Mouse (Mus musculus) right cerebral cortex, postnatal 4 days (tissue): ENCODE measurements at regions not wholly inside any gene's neighbourhood (a gene's known extent, or its start where the extent isn't known, plus 50 kb on each side); places are given as distances from the start of the nearest gene placed in this dataset.
"Not testable (repeated sequence)": the region's sequence is repeated elsewhere in the genome, so short reads cannot be mapped to it uniquely, and the experiment has no call there.

ENCODE experiments used
- DNase-seq: peaks from one replicate; pipeline ENCODE4 v3.0.0-alpha.2; 2022

GRCm38 (mm10) chr12:54516463-54516862 is 139.9 kb downstream of the Sptssa start:
- DNase-seq = no peak

DNA sequence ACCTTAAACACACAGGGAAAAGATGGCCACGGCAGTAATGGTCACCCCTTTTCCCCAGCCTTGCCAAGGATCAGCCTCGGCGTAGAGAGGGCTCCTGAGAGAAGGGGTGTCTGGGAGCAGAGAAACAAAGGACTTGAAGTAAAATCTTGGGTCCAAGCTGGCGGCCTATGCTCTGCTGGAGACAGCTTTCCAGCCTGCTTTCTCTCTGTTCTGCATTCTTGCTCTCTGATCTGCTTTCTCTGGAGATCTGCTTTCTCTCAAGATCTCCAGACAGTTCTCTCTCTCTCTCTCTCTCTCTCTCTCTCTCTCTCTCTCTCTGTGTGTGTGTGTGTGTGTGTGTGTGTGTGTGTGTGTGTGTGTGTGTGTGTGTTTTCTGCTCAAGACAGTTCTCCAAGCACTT is 140.3 kb downstream of the Sptssa start:
- DNase-seq = not testable (repeated sequence)

- DNase-seq = no peak
Measured at GRCm38 (mm10) chr12:54509903-54510302, 146.5 kb downstream of the Sptssa start.

GRCm38 (mm10) chr12:54502775-54503174 is 153.6 kb downstream of the Sptssa start:
- no peak for DNase-seq

DNA sequence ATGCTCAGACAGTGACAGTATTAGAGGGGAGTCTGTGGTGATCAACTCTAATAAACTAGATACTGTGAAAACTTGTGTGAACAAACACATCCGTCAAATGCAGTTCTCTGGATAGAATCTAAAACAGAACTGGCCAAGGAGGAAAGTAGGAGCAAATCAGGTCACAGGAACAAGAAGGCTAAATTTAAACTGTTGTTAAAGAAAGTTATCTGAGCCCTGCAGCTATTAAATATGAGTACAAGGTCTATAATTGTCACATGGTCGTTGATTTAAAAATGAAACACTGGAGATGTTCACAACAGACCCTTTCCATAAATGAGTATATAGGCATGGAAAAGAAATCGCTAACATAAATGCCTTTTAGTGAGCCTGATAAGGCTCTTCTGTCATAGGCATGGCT is 156.4 kb downstream of the Sptssa start:
- no peak for DNase-seq

DNA sequence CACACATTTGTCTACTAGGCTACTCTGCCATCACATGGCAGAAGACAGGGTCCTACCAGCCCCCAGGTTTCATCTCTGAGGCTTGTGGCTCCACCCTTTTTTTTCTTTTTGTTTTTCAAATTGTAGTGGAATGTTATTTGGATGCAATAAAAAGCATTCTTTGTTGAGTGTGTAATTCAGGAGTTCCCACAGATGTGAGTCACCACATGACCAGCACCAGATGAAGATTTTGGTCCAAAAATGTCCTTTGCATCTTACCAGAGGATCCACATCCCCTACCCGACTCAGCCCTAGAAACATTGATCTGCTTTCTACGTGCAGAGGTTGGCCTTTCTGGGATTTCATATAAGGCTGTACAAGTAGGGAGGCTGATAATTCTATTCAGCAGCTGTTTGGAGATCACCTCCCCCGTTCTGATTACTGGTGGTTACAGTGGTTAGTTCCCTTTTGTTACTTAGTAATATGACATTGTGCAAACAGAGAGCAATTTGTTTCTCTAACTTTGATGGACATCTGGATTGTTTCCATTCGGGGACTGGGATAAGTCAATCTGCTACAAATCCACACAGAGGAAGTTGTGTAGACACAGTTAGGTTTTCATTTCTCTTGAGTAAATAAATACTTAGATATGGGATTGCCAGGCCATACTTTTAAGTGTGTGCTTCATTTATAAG is 160.5 kb downstream of the Sptssa start:
- no peak for DNase-seq

GRCm38 (mm10) chr12:54494756-54495375 is 161.5 kb downstream of the Sptssa start:
- no peak for DNase-seq

GRCm38 (mm10) chr12:54492737-54493136 is 163.6 kb downstream of the Sptssa start:
- peak; percentile 3 for DNase-seq

- DNase-seq = no peak
Measured at GRCm38 (mm10) chr12:54490460-54490859, 165.9 kb downstream of the Sptssa start.

- DNase-seq = peak; percentile 74
Measured at GRCm38 (mm10) chr12:54489675-54490074, 166.7 kb downstream of the Sptssa start.

DNA sequence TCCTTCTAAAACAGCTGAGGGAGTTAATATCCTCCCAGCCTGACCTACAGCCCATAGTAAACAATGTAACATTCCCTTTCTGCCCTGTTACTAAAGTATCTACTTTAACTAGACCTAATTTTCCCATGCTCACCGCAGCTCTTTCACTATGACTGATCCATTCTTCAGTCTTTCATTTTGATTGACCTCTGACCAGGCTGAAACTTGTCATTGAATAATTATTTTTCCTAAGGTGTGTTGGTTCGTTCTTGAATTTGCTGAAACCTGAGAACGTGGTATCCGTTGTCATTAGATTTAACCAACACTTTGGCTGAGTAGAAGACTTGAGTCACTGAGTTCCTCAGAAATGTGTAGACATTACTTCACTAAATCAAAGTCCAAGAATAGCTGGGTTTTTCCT is 168.7 kb downstream of the Sptssa start:
- DNase-seq = no peak

GRCm38 (mm10) chr12:54482020-54482419 is 174.4 kb downstream of the Sptssa start:
- DNase-seq = no peak

DNA sequence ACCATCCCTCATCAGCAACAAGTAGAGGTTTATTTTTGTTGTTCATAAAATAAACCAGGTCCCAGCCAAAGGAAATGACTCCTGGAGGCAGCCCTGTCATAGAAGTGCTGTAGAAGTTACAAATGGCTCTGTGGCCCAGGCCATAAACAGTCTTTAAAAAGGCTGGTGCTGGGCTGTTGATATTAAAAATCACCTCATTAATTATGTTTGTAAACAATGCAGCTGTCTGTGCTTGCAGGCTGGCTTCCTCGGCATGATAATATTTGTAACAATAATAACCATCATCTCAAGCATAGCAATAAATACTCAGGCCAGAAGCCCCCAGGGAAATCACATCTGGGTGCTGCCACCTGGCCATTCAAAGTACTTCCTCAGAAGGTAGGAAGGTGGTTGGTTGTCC is 176.5 kb downstream of the Sptssa start:
- DNase-seq = no peak

DNA sequence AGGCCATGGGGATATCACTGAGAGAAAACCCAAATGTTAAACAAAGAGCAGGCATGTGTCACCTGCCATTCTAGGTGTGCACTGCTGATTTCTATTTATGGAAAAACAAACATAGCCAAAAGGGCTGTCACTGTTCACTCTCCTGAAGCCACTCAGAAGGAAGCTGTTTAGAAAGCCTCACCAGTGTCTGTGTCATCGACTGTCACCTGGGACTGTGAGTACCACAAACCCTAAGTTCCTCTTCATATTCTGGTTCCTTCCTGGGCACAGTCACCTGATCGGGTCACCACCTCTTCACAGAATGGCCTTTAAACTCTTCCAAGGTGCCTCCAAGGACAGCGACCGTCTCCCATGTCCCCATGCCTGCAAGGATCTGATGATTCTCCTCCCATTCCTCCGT is 183.5 kb downstream of the Sptssa start:
- DNase-seq = no peak

- no peak for DNase-seq
Measured at GRCm38 (mm10) chr12:54472407-54472806, 184.0 kb downstream of the Sptssa start.

DNA sequence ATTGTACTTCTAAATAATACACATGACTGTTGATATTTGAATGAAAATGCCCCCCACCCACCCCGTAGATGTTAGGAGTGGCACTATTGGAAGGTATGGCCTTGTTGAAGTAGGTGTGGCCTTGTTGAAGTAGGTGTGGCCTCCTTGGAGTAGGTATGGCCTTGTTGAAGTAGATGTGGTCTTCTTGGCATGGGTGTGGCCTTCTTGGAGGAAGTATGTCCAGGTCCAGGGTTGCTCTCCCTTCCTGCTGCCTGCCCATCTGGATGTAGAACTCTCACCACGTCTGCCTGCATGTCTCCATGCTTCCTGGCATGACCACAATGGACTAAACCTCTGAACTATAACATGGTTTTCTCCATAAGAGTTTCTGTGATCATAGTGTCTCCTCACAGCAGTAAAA is 188.7 kb downstream of the Sptssa start:
- no peak for DNase-seq

DNA sequence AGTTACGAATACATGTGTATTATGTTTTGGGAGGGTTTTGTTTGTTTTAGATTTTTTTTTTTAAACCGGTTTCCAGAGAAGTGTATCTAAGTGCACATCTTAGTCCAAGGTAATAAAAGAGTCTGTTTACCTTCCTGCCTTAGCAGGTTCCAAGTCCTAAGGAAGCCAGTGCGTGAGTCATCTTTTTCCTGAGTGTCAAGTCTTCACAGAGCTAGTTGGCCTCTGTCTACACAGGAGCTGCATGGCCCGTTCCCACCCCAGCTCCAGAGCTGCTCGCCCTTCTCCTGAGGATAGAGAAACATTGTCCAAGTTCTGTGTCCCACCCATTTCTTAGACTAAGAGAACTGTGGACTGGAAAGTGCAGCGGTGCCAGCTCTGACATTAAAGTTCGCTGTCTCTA is 192.6 kb downstream of the Sptssa start:
- no peak for DNase-seq

- DNase-seq = no peak
Measured at GRCm38 (mm10) chr12:54461411-54461810, 195.0 kb downstream of the Sptssa start.

DNA sequence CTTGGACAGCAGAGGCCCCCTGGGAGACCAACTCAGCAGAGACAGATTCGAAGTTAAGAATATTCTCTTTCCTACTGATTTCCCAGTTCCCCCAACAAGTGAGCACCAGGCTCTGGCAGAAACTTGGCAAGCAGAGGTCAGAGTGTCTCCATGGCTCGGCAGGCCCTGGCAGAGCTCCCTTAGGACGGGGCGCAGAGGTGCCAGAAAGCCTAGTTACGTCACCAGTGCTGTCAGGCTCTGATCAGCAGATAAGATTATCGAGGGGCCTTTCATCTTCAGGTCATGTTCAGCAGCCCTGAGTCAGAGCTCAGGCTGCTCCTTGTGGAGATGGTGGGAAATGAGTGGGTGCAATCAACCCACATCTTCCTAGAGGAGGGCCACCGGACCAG is 196.2 kb downstream of the Sptssa start:
- DNase-seq = peak; percentile 17

DNA sequence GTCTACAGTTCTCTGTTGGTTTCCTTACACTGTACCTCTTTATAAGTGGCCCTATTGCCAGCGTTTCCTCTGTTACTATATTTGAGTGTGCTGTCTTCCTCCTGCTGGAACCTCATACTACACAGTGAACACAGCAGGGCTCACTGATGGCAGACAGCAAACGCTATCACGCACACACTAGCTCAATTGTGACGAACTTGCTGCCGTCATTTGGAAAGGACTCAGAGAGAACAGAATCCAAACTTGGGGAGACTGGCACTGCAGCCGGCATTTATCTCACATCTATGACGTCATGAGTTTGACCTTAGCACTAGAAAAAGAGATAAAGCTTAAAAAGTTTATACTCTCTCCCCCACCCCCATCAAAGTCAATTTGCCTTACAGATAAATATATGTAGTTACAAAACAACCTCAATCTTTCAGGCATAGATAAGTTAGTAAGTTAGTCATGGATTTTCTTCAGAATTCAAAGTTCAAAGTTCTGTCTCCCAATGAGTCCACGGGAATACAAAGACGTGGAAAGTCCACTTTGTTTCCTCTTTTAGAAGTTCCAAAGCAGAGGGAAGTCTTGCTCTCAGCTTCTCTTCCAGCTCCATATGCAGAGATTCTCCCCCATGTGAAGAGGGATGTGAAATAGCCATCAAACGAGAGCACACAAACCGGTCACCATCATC is 196.8 kb downstream of the Sptssa start:
- DNase-seq = no peak

GRCm38 (mm10) chr12:54456731-54457130 is 199.6 kb downstream of the Sptssa start:
- no peak for DNase-seq

- DNase-seq = no peak
Measured at GRCm38 (mm10) chr12:54454606-54455005, 201.8 kb downstream of the Sptssa start.

- no peak for DNase-seq
Measured at GRCm38 (mm10) chr12:54453343-54453742, 203.0 kb downstream of the Sptssa start.

GRCm38 (mm10) chr12:54450369-54450768 is 206.0 kb downstream of the Sptssa start:
- DNase-seq = no peak
